ENCODE assay signal across 9 mouse cellular contexts in the genomic region with DNA sequence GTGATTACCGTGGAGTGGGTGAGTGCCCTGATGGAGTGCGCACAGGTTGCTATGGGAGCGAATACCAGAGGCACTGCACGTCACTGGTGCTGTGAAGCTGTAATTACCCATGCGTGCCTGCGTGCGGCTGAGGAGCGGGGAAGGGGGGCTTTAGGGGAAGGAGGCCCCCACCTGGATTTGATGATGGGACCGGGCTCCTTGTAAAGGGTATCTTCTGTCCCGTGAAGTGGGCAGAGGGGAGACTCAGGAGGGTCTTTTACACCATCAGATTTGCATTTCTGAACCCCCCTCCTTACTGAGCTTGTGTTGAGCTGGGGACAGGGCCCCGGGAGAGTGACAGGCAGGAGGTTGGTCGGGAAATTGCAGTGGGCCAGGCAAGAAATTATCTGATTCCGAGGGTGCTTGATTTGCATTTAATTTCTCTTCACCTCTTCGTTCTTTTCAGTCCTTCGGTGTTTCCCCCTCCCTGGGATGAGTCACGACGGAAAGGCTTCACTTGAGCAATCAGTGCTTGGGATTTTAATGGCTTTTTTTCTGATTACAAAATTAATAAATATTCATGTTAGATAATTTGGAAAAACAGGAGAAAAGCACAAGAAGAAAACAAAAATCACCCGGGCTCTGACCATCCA. TPM values are rescaled to one million over a fixed set of nuclear protein-coding genes. Genes with fewer than 3 reads are reported as not detected.
DNase-seq lines count a peak whose midpoint lies in the region; ATAC-seq and TF ChIP-seq lines count a peak whose summit lies in the region.
"Had no signal": no experiment of that assay in that cellular context is flagged by ENCODE, and none has a peak within 500 bp of the region (broad histone marks: within the 10 kb centered on the region; RNA-seq: fewer than 3 reads in every experiment).

No protein-coding gene starts in this region.

- peaks cover 39% of the 10 kb centered on the region for H3K4me1 ChIP-seq in heart, embryonic 11.5 days (ENCODE audit: control insufficient read depth, insufficient read depth, low read length)
- H3K4me1 ChIP-seq in bone marrow macrophage, adult 2 months (ENCODE audit: control insufficient read depth, insufficient read depth, low read length): peaks cover 14% of the 10 kb centered on the region

- H3K9ac ChIP-seq in heart, embryonic 11.5 days (ENCODE audit: low read depth, low read length): 0 out of 2 replicates have a peak overlapping the region, but pooled peaks have one; percentile 47

- intact Hi-C loops in heart, postnatal 14 days (cut with DNase I): no loop called here

- H3K36me3 ChIP-seq in heart, embryonic 11.5 days (ENCODE audit: control insufficient read depth, insufficient read depth, low read length): no peaks in the 10 kb centered on the region

- no peak for TF ChIP-seq CTCF in bone marrow macrophage, adult 2 months (IDR thresholded peaks at IDR 0.05; ENCODE audit: low read depth, low read length)

- 13% methylated on average over 18 of the region's 18 CpGs for WGBS in heart, embryonic 11.5 days (ENCODE audit: insufficient replicate concordance)

- H3K9me3 ChIP-seq in heart, embryonic 11.5 days (replicated peaks; ENCODE audit: control insufficient read depth, low read length): no peaks in the 10 kb centered on the region

- peak overlapping the region; percentile 49 for H3K4me2 ChIP-seq in heart, embryonic 11.5 days

- H3K27ac ChIP-seq in heart, embryonic 11.5 days (ENCODE audit: low read depth, low read length): peak overlapping the region; percentile 83
- H3K27ac ChIP-seq in bone marrow macrophage, adult 2 months (ENCODE audit: insufficient read depth, low read depth, low read length): no peak overlapping the region

- no peak for TF ChIP-seq POLR2A in bone marrow macrophage, adult 2 months (IDR thresholded peaks at IDR 0.05; ENCODE audit: borderline replicate concordance, low read depth, low read length)

- no peaks in the 10 kb centered on the region for H3K27me3 ChIP-seq in heart, embryonic 11.5 days (ENCODE audit: control insufficient read depth, insufficient read depth, low read length)

- no peak for DNase-seq in heart, postnatal 14 days
- DNase-seq in layer of hippocampus, postnatal 36 days: peak; percentile 53 to 61
- peak; percentile 71 for DNase-seq in neural tube, embryonic 10.5 days (ENCODE audit: extremely low spot score, low spot score)
- no peak for DNase-seq in B cell, adult 2 months
- DNase-seq in kidney, adult 18-20 months: no peak

- H3K4me3 ChIP-seq in heart, embryonic 11.5 days (ENCODE audit: low read depth, low read length): no peak overlapping the region
- H3K4me3 ChIP-seq in bone marrow macrophage, adult 2 months (ENCODE audit: insufficient read depth, low read length): peak overlapping the region; percentile 37

- ATAC-seq in heart, embryonic 11.5 days (replicated peaks; ENCODE audit: insufficient number of reproducible peaks, low FRiP score, low TSS enrichment): peak; percentile 53
- peak; percentile 71; the same call in 1 of the 2 replicates for ATAC-seq in frontal cortex, adult (ENCODE audit: low TSS enrichment)

RNA-seq across cellular contexts. Expression of gene Cpa5, which starts 7.3 kb away (rescaled TPM):
- polyA plus RNA-seq in heart, embryonic 11.5 days (2014; fragmentation: Nextera tagmentation; extraction: Ambion mirVana): 1.4 and 2.7 TPM in 2 replicates
- total RNA-seq in heart, postnatal 14 days (2021): not detected
- not detected in 2 replicates for polyA plus RNA-seq in bone marrow macrophage, adult 2 months (2012; ENCODE audit: insufficient read depth, insufficient read length, missing spikeins)
- not detected for total RNA-seq in layer of hippocampus, postnatal 36 days (2021)
- polyA plus RNA-seq: liver, embryonic 16.5 days had no signal

RNA-seq across cellular contexts. Expression of gene Cpa1, which starts 20.9 kb away (rescaled TPM):
- polyA plus RNA-seq in heart, embryonic 11.5 days (2014; fragmentation: Nextera tagmentation; extraction: Ambion mirVana): 2.4 and 2.5 TPM in 2 replicates
- 1 to 10 TPM; 1.0 to 2.4 TPM for total RNA-seq in heart, postnatal 14 days (2021)
- not detected in 2 replicates for polyA plus RNA-seq in bone marrow macrophage, adult 2 months (2012; ENCODE audit: insufficient read depth, insufficient read length, missing spikeins)
- total RNA-seq in layer of hippocampus, postnatal 36 days (2021): not detected

RNA-seq across cellular contexts. Expression of gene Cpa4, which starts 49.9 kb away (rescaled TPM):
- polyA plus RNA-seq in heart, embryonic 11.5 days (2014; fragmentation: Nextera tagmentation; extraction: Ambion mirVana): 2.4 TPM in 2 replicates
- not detected for total RNA-seq in heart, postnatal 14 days (2021)
- polyA plus RNA-seq in bone marrow macrophage, adult 2 months (2012; ENCODE audit: insufficient read depth, insufficient read length, missing spikeins): not detected in 2 replicates
- not detected for total RNA-seq in layer of hippocampus, postnatal 36 days (2021)

Comparison
In these comparisons a context has a peak if more than half of its experiments do, and no peak if none do; other contexts are left out.
1. DNase-seq: peak in layer of hippocampus, postnatal 36 days (2 of 2) and neural tube, embryonic 10.5 days (single experiment); none in heart, postnatal 14 days (0 of 2), B cell, adult 2 months (0 of 2) and kidney, adult 18-20 months (single experiment).